Mouse (Mus musculus) heart, postnatal 0 days (tissue): ENCODE measurements around the gene Zfp827. TPM values are rescaled to one million over a fixed set of nuclear protein-coding genes. Genes with fewer than 3 reads are reported as not detected.

Experiments
- ATAC-seq: fragments of 200-750 bp; cut with Nextera tagmentation; 2 replicates; pipeline ENCODE4 v1.8.0; 2017; ENCODE audit warnings: low read depth, moderate number of reproducible peaks, moderate library complexity; ENCODE audit not compliant: insufficient read depth
- DNase-seq: peaks from one replicate; pipeline ENCODE4 v3.0.0-alpha.2; 2016; ENCODE audit warnings: low spot score
- H3K27ac ChIP-seq: fragments of 300-500 bp; sonication (generic); 2 replicates; pipeline ENCODE4 v1.5.1; 2014; ENCODE audit warnings: low read depth, mild to moderate bottlenecking
- H3K27me3 ChIP-seq: fragments of 300-500 bp; sonication (generic); 2 replicates; pipeline ENCODE4 v1.6.1; 2014; ENCODE audit warnings: low read length, mixed read lengths; ENCODE audit not compliant: control insufficient read depth, insufficient read depth
- H3K36me3 ChIP-seq: fragments of 300-500 bp; sonication (generic); replicated peaks from 2 replicates; pipeline ENCODE4 v1.6.1; 2014; ENCODE audit warnings: low read length, mixed read lengths; ENCODE audit not compliant: control insufficient read depth, insufficient read depth
- H3K4me1 ChIP-seq: fragments of 300-500 bp; sonication (generic); 2 replicates; pipeline ENCODE4 v1.6.1; 2014; ENCODE audit warnings: antibody characterized with exemption; ENCODE audit not compliant: control insufficient read depth, insufficient read depth
- H3K4me2 ChIP-seq: fragments of 300-500 bp; sonication (generic); 2 replicates; pipeline ENCODE4 v1.6.1; 2014; ENCODE audit warnings: low read depth, mild to moderate bottlenecking, low read length, moderate library complexity
- H3K4me3 ChIP-seq: fragments of 300-500 bp; sonication (generic); 2 replicates; pipeline ENCODE4 v1.5.1; 2014; ENCODE audit warnings: low read depth, low read length
- H3K9ac ChIP-seq: fragments of 300-500 bp; sonication (generic); replicated peaks from 2 replicates; pipeline ENCODE4 v1.6.1; 2014; ENCODE audit warnings: low read depth, low read length, mixed read lengths
- H3K9me3 ChIP-seq: fragments of 300-500 bp; sonication (generic); replicated peaks from 2 replicates; pipeline ENCODE4 v1.6.1; 2016; ENCODE audit warnings: low read length; ENCODE audit not compliant: control insufficient read depth
- CTCF ChIP-seq: IDR thresholded peaks from 2 replicates; pipeline ENCODE4 v1.5.1; 2016; ENCODE audit warnings: antibody characterized with exemption, control low read depth, low read depth
- EP300 ChIP-seq: IDR thresholded peaks from 2 replicates; pipeline ENCODE4 v1.6.1; 2016; ENCODE audit warnings: antibody characterized with exemption, low read depth
- WGBS: fragments of 180-500 bp; shearing (Covaris S2); extraction: QIAGEN DNeasy Blood & Tissue Kit; methylation state at CpG from one replicate; pipeline ENCODE4 v1.1.7; 2014; 5-methylcytosine and 5-hydroxymethylcytosine counted together
- polyA plus RNA-seq: library from polyadenylated mRNA; unstranded; fragments of >200 nt; fragmentation: Nextera tagmentation; extraction: Ambion mirVana; gene quantifications from 2 replicates; pipeline ENCODE4 v1.2.1, GENCODE M21; 2015
- total RNA-seq: library from RNA; depleted of rRNA; stranded (reverse); fragments of >200 nt; gene quantifications from 2 replicates; pipeline ENCODE4 v1.2.3, GENCODE M21; 2014; ENCODE audit warnings: low replicate concordance

The Zfp827 gene
- total and polyA plus RNA-seq, 2 experiments from 2014 or later: 4.8 to 22.7 TPM

DNA sequence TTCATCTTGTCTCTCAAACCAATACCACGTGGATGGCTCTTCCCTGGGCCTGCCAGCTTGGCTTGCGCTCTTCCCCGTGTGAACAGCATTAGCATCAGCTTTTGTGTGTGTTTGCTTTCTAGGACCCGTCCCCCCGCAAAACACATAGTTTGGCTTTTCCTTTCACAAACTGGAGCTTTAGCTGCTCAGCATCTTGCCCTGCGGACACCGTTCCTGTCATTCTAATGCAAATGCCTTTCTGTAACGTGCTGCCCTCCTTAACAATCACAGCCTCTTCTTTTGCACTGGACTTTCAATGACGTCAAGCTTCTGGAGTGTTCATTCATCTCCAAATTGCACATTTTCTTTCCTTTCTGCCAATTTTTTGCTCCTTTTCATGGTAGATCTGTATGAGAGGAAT lies 196.1 kb downstream of the Zfp827 start:
- ATAC-seq: no peak
- H3K4me1 ChIP-seq: peaks cover 16% of the 10 kb centered on the region
- H3K9ac ChIP-seq: no peak overlapping the region
- no peaks in the 10 kb centered on the region for H3K36me3 ChIP-seq
- no peaks in the 10 kb centered on the region for H3K9me3 ChIP-seq
- no peaks in the 10 kb centered on the region for H3K27me3 ChIP-seq
- 91% methylated on average over 9 of the region's 9 CpGs for WGBS
- TF ChIP-seq EP300 (no peak), CTCF (no peak)
- no peak overlapping the region for H3K27ac ChIP-seq
- no peak for DNase-seq
- H3K4me3 ChIP-seq: no peak overlapping the region
- no peak overlapping the region for H3K4me2 ChIP-seq

DNA sequence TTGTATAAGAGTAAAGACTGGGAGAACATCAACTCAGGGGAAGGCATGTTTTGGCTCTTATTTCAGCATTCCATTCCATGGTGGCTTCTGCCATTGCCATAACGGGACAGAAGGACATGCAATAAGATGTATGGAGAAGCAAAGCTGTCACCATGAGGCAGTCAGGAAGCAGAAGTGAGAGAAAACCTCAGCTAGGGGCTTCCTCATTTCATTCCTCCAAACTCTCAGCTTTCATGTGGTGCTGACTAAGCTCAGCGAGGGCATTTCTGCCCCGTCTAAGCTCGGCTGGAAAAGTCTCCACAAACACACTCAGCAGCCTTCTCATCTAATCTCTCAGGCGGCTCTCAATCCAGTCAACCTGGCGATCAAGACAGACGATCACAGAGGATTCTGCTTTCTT lies 197.3 kb downstream of the Zfp827 start:
- Histone ChIP-seq H3K27me3 (no peaks in the 10 kb centered on the region), H3K4me2 (no peak overlapping the region), H3K9me3 (no peaks in the 10 kb centered on the region), H3K36me3 (no peaks in the 10 kb centered on the region), H3K4me1 (peaks cover 16% of the 10 kb centered on the region), H3K27ac (no peak overlapping the region), H3K4me3 (no peak overlapping the region), H3K9ac (no peak overlapping the region)
- no peak for DNase-seq
- no peak for ATAC-seq
- WGBS: 61% methylated on average over 7 of the region's 7 CpGs
- TF ChIP-seq CTCF (no peak), EP300 (no peak)

DNA sequence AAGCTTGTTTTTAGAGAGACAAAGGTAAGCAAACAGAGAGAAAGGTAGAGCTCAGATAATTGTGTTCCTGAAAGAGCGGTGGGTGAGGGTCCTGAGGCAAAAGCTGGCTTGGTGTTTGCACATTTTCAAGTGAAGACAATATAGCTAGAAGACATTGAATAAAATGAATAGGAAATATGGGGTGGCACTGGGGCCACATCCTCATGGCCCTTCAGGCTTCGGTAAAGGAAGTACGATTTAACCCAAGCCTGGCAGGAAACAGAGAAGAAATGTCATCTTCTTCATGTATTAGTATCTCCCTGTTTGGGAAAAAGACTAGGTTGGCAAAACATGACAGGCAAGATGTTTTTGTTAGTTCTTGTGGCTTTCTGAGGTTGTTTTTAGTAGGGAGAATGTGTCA lies 197.8 kb downstream of the Zfp827 start:
- Histone ChIP-seq H3K4me2 (no peak overlapping the region), H3K9ac (no peak overlapping the region), H3K4me3 (no peak overlapping the region), H3K4me1 (peaks cover 16% of the 10 kb centered on the region), H3K27ac (no peak overlapping the region), H3K36me3 (no peaks in the 10 kb centered on the region), H3K27me3 (no peaks in the 10 kb centered on the region), H3K9me3 (no peaks in the 10 kb centered on the region)
- WGBS: 84% methylated on average over 3 of the region's 3 CpGs
- TF ChIP-seq EP300 (no peak), CTCF (no peak)
- ATAC-seq (no peak), DNase-seq (no peak)

DNA sequence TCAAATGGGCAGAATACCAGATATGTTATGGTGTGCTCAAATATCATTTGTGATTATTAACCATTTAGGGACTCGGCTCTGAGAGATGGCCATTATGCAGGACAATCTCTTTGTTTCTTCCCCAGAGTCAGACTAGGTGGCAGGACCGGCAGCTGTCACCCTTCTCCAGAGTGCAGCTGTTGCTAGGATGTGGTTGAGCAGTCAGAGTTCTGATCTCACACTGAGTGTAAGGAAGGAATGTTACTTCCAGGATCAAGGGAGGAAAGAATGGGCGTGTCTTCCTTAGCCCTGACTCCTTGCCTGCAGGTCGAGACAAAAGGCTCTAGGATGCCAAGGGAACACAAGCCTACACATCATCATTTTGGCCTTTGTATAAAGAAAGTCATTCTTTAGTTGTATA lies 199.0 kb downstream of the Zfp827 start:
- TF ChIP-seq CTCF (no peak), EP300 (no peak)
- ATAC-seq (no peak), DNase-seq (no peak)
- Histone ChIP-seq H3K9ac (no peak overlapping the region), H3K27ac (no peak overlapping the region), H3K9me3 (no peaks in the 10 kb centered on the region), H3K4me3 (no peak overlapping the region), H3K27me3 (no peaks in the 10 kb centered on the region), H3K36me3 (no peaks in the 10 kb centered on the region), H3K4me2 (no peak overlapping the region), H3K4me1 (peaks cover 12% of the 10 kb centered on the region)
- 71% methylated on average over 4 of the region's 4 CpGs for WGBS

DNA sequence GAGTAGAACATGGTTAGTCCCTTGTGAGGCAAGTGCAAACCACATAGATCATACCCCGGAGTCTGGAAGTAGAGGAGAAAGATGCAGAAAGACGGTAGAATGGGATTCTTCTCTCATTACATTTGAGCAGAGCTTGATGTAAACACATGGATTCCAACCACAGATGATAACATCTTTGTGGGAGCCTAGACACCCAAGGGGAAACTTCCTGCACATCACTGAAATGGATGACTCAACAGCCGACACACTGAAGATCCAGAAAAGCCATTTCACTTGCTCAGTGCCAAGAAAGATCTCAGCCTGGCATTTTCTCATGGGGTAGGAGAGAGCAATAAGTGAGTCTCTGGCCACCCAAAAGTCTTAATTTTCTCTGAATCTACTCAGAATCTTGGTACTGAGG lies 199.7 kb downstream of the Zfp827 start:
- Histone ChIP-seq H3K9me3 (no peaks in the 10 kb centered on the region), H3K27me3 (no peaks in the 10 kb centered on the region), H3K4me2 (no peak overlapping the region), H3K36me3 (no peaks in the 10 kb centered on the region), H3K4me3 (no peak overlapping the region), H3K9ac (no peak overlapping the region), H3K4me1 (peaks cover 4% of the 10 kb centered on the region), H3K27ac (no peak overlapping the region)
- WGBS: 90% methylated on average over 3 of the region's 3 CpGs
- ATAC-seq (no peak), DNase-seq (no peak)
- TF ChIP-seq EP300: no peak
- TF ChIP-seq CTCF: no peak

DNA sequence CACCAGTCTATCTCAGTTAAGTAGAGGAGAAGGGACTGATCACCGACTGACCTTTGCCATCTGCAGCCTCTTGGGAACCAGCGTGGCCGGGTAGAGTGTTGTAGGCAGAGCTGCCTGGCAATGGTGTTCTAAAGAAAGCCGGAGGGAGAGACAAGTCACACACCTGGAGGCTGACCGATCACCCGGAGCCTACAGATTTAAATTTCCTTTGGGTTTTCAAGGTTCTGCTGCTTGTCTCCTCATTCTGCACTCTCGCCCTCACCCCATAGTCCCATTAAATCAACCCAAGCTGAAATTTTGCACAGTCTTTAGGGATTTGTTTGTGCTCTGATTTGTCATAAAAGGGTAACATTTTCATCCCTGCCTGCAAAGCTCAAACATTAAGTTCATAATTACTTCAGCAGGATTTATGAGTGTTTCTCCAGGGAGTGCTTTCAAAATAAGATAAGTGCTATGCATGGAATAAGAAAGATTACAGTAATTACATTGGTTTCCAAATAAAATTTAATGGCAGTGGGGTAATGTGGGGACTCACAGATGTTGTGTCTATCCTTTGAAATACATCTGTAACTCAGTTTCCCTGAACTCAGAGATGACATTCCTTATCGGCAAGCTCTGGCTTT lies 201.1 kb downstream of the Zfp827 start:
- Histone ChIP-seq H3K4me3 (no peak overlapping the region), H3K27ac (no peak overlapping the region), H3K27me3 (no peaks in the 10 kb centered on the region), H3K9ac (no peak overlapping the region), H3K4me1 (no peaks in the 10 kb centered on the region), H3K9me3 (no peaks in the 10 kb centered on the region), H3K4me2 (no peak overlapping the region), H3K36me3 (no peaks in the 10 kb centered on the region)
- TF ChIP-seq CTCF (no peak), EP300 (no peak)
- ATAC-seq (no peak), DNase-seq (no peak)
- 88% methylated on average over 8 of the region's 8 CpGs for WGBS
